10 mouse cellular contexts compared by ENCODE assay signal in genomic region chr10:81341333-81341949, GRCm38 (mm10). TPM values are rescaled to one million over a fixed set of nuclear protein-coding genes. Genes with fewer than 3 reads are reported as not detected.
A peak's percentile ranks its signal among the peaks of the same experiment; 100 is the strongest.
DNase-seq lines count a peak whose midpoint lies in the region; ATAC-seq and TF ChIP-seq lines count a peak whose summit lies in the region.
"Had no signal": no experiment of that assay in that cellular context is flagged by ENCODE, and none has a peak within 500 bp of the region (broad histone marks: within the 10 kb centered on the region; RNA-seq: fewer than 3 reads in every experiment).

No protein-coding gene starts in this region.

- H3K27ac ChIP-seq in forebrain, embryonic 14.5 days (ENCODE audit: low read depth, low read length) = no peak overlapping the region
- H3K27ac ChIP-seq in forebrain, embryonic 12.5 days = no peak overlapping the region
- H3K27ac ChIP-seq in lung, postnatal 0 days (ENCODE audit: low read length) = no peak overlapping the region
- H3K27ac ChIP-seq: heart, embryonic 15.5 days; neural tube, embryonic 12.5 days had no signal

- peaks cover 38% of the 10 kb centered on the region for H3K27me3 ChIP-seq in forebrain, embryonic 14.5 days (replicated peaks; ENCODE audit: control insufficient read depth, insufficient read depth, low read length)
- H3K27me3 ChIP-seq in forebrain, embryonic 12.5 days = peaks cover 78% of the 10 kb centered on the region
- H3K27me3 ChIP-seq in lung, postnatal 0 days (replicated peaks; ENCODE audit: insufficient read depth, low read length) = 0 out of 2 replicates have a peak, but pooled peaks cover 8% of the 10 kb centered on the region

- H3K9ac ChIP-seq in forebrain, embryonic 14.5 days (ENCODE audit: low read length) = no peak overlapping the region
- H3K9ac ChIP-seq in forebrain, embryonic 12.5 days = no peak overlapping the region
- no peak overlapping the region for H3K9ac ChIP-seq in lung, postnatal 0 days (replicated peaks; ENCODE audit: low read depth)
- H3K9ac ChIP-seq: heart, embryonic 15.5 days; neural tube, embryonic 12.5 days had no signal

- no peak for TF ChIP-seq EP300 in lung, postnatal 0 days (IDR thresholded peaks at IDR 0.05)

- TF ChIP-seq CTCF in lung, postnatal 0 days (IDR thresholded peaks at IDR 0.05) = peak; percentile 86

- peak; percentile 52 for DNase-seq in forebrain, embryonic 14.5 days (ENCODE audit: low spot score)
- DNase-seq in right cerebral cortex, adult 2 months (ENCODE audit: low spot score in 2 of 2) = peak; percentile 55 to 66
- DNase-seq in right cerebral cortex, postnatal 36 days (ENCODE audit: low spot score in 2 of 2) = no peak
- peak; percentile 63 to 79 for DNase-seq in cerebellum, adult 18-20 months
- peak; percentile 85 to 88 for DNase-seq in heart, postnatal 14 days
- peak; percentile 71 for DNase-seq in lung, postnatal 0 days (ENCODE audit: low spot score)
- peak; percentile 73 for DNase-seq in thymus, postnatal 0 days (ENCODE audit: low spot score)

- no peaks in the 10 kb centered on the region for H3K36me3 ChIP-seq in forebrain, embryonic 14.5 days (ENCODE audit: control insufficient read depth, insufficient read depth, low read length)
- peaks cover 11% of the 10 kb centered on the region for H3K36me3 ChIP-seq in forebrain, embryonic 12.5 days (replicated peaks)
- H3K36me3 ChIP-seq in lung, postnatal 0 days (ENCODE audit: insufficient read depth, low read length) = no peaks in the 10 kb centered on the region

- H3K9me3 ChIP-seq in forebrain, embryonic 14.5 days (replicated peaks; ENCODE audit: control insufficient read depth, low read length) = no peaks in the 10 kb centered on the region
- H3K9me3 ChIP-seq in forebrain, embryonic 12.5 days = no peaks in the 10 kb centered on the region
- H3K9me3 ChIP-seq in lung, postnatal 0 days (ENCODE audit: low read length) = no peaks in the 10 kb centered on the region
- H3K9me3 ChIP-seq: heart, embryonic 15.5 days; neural tube, embryonic 12.5 days had no signal

- intact Hi-C loops in heart, postnatal 14 days (cut with DNase I) = loop anchor here (2.0 to 5.0 kb wide), 2 partner anchors 19 to 99 kb away; no protein-coding TSS in a partner anchor

- no peak for ATAC-seq in forebrain, embryonic 14.5 days
- no peak for ATAC-seq in forebrain, embryonic 12.5 days (ENCODE audit: low FRiP score)
- ATAC-seq in lung, postnatal 0 days = peak; percentile 23; the same call in 1 of the 2 replicates

- no peak overlapping the region for H3K4me3 ChIP-seq in forebrain, embryonic 14.5 days (ENCODE audit: low read depth, low read length)
- H3K4me3 ChIP-seq in forebrain, embryonic 12.5 days (replicated peaks) = no peak overlapping the region
- no peak overlapping the region for H3K4me3 ChIP-seq in lung, postnatal 0 days (ENCODE audit: low read depth, low read length)
- H3K4me3 ChIP-seq: heart, embryonic 15.5 days; neural tube, embryonic 12.5 days had no signal

- 37% methylated on average over 16 of the region's 16 CpGs for WGBS in forebrain, embryonic 14.5 days
- 35% methylated on average over 16 of the region's 16 CpGs for WGBS in forebrain, embryonic 12.5 days
- WGBS in lung, postnatal 0 days = 34% methylated on average over 16 of the region's 16 CpGs

- H3K4me1 ChIP-seq in forebrain, embryonic 14.5 days (ENCODE audit: control insufficient read depth, insufficient read depth, low read length) = peaks cover under 1% of the 10 kb centered on the region; the same call in 1 of the 2 replicates
- peaks cover 13% of the 10 kb centered on the region for H3K4me1 ChIP-seq in forebrain, embryonic 12.5 days
- peaks cover 3% of the 10 kb centered on the region; the same call in 1 of the 2 replicates for H3K4me1 ChIP-seq in lung, postnatal 0 days (ENCODE audit: insufficient read depth, low read depth, low read length)

- H3K4me2 ChIP-seq in forebrain, embryonic 14.5 days (ENCODE audit: low read length) = no peak overlapping the region
- H3K4me2 ChIP-seq in forebrain, embryonic 12.5 days = no peak overlapping the region
- H3K4me2 ChIP-seq in lung, postnatal 0 days (replicated peaks; ENCODE audit: low read depth, low read length) = no peak overlapping the region
- H3K4me2 ChIP-seq: heart, embryonic 15.5 days; neural tube, embryonic 12.5 days had no signal

RNA-seq across cellular contexts. Expression of gene Gipc3, which starts 1.6 kb away (rescaled TPM):
- not detected in 2 replicates for polyA plus RNA-seq in forebrain, embryonic 14.5 days (2014; fragmentation: Nextera tagmentation; extraction: Ambion mirVana)
- polyA plus RNA-seq in forebrain, embryonic 12.5 days (2016; fragmentation: Nextera tagmentation; extraction: Ambion mirVana) = 0.08 TPM in 1 of 2 replicates, not detected in the other
- total RNA-seq in heart, postnatal 14 days (2021) = 1 to 10 TPM; 5.2 to 5.5 TPM
- polyA plus RNA-seq in lung, postnatal 0 days (2015; fragmentation: Nextera tagmentation; extraction: Ambion mirVana) = 0.33 and 0.55 TPM in 2 replicates
- 0.14 and 0.16 TPM in 2 replicates for polyA plus RNA-seq in thymus, postnatal 0 days (2015; fragmentation: Nextera tagmentation; extraction: Ambion mirVana)
- polyA plus RNA-seq: heart, embryonic 15.5 days; neural tube, embryonic 12.5 days had no signal

RNA-seq across cellular contexts. Expression of gene Hmg20b, which starts 8.8 kb away (rescaled TPM):
- polyA plus RNA-seq in forebrain, embryonic 14.5 days (2014; fragmentation: Nextera tagmentation; extraction: Ambion mirVana) = 42.5 and 44.4 TPM in 2 replicates
- polyA plus RNA-seq in forebrain, embryonic 12.5 days (2016; fragmentation: Nextera tagmentation; extraction: Ambion mirVana) = 92.6 and 97.1 TPM in 2 replicates
- 10 to 100 TPM; 74.0 to 82.9 TPM for total RNA-seq in heart, postnatal 14 days (2021)
- polyA plus RNA-seq in lung, postnatal 0 days (2015; fragmentation: Nextera tagmentation; extraction: Ambion mirVana) = 94.3 and 101 TPM in 2 replicates
- 88.5 and 100 TPM in 2 replicates for polyA plus RNA-seq in thymus, postnatal 0 days (2015; fragmentation: Nextera tagmentation; extraction: Ambion mirVana)

RNA-seq across cellular contexts. Expression of gene Tbxa2r, which starts 12.9 kb away (rescaled TPM):
- polyA plus RNA-seq in forebrain, embryonic 14.5 days (2014; fragmentation: Nextera tagmentation; extraction: Ambion mirVana) = 2.9 and 4.1 TPM in 2 replicates
- 2.1 and 2.9 TPM in 2 replicates for polyA plus RNA-seq in forebrain, embryonic 12.5 days (2016; fragmentation: Nextera tagmentation; extraction: Ambion mirVana)
- total RNA-seq in heart, postnatal 14 days (2021) = 1 to 10 TPM; 5.3 to 7.9 TPM
- polyA plus RNA-seq in lung, postnatal 0 days (2015; fragmentation: Nextera tagmentation; extraction: Ambion mirVana) = 19.6 and 28.4 TPM in 2 replicates
- 97.5 and 103 TPM in 2 replicates for polyA plus RNA-seq in thymus, postnatal 0 days (2015; fragmentation: Nextera tagmentation; extraction: Ambion mirVana)

RNA-seq across cellular contexts. Expression of gene Mfsd12, which starts 15.8 kb away (rescaled TPM):
- 4.1 and 4.9 TPM in 2 replicates for polyA plus RNA-seq in forebrain, embryonic 14.5 days (2014; fragmentation: Nextera tagmentation; extraction: Ambion mirVana)
- polyA plus RNA-seq in forebrain, embryonic 12.5 days (2016; fragmentation: Nextera tagmentation; extraction: Ambion mirVana) = 8.2 and 8.4 TPM in 2 replicates
- total RNA-seq in heart, postnatal 14 days (2021) = 10 to 100 TPM; 11.7 to 14.3 TPM
- 14.0 and 16.9 TPM in 2 replicates for polyA plus RNA-seq in lung, postnatal 0 days (2015; fragmentation: Nextera tagmentation; extraction: Ambion mirVana)
- 36.3 and 38.1 TPM in 2 replicates for polyA plus RNA-seq in thymus, postnatal 0 days (2015; fragmentation: Nextera tagmentation; extraction: Ambion mirVana)

RNA-seq across cellular contexts. Expression of gene Cactin, which starts 20.5 kb away (rescaled TPM):
- 16.8 and 22.2 TPM in 2 replicates for polyA plus RNA-seq in forebrain, embryonic 14.5 days (2014; fragmentation: Nextera tagmentation; extraction: Ambion mirVana)
- 60.8 and 61.8 TPM in 2 replicates for polyA plus RNA-seq in forebrain, embryonic 12.5 days (2016; fragmentation: Nextera tagmentation; extraction: Ambion mirVana)
- 10 to 100 TPM; 15.6 to 17.8 TPM for total RNA-seq in heart, postnatal 14 days (2021)
- 20.3 and 23.0 TPM in 2 replicates for polyA plus RNA-seq in lung, postnatal 0 days (2015; fragmentation: Nextera tagmentation; extraction: Ambion mirVana)
- 41.3 and 45.8 TPM in 2 replicates for polyA plus RNA-seq in thymus, postnatal 0 days (2015; fragmentation: Nextera tagmentation; extraction: Ambion mirVana)

Comparison
In these comparisons a context has a peak if more than half of its experiments do, and no peak if none do; other contexts are left out.
1. DNase-seq: peak in forebrain, embryonic 14.5 days (single experiment), right cerebral cortex, adult 2 months (2 of 2), cerebellum, adult 18-20 months (2 of 2), heart, postnatal 14 days (2 of 2), lung, postnatal 0 days (single experiment) and thymus, postnatal 0 days (single experiment); none in right cerebral cortex, postnatal 36 days (0 of 2).